Mouse (Mus musculus): ENCODE measurements around the gene Exosc5.

The Exosc5 gene

GRCm38 (mm10) chr7:25658657-25659472, at the start of gene Exosc5, which contains the start of gene Bckdha:
Gene Exosc5, plus strand, starts transcription at chr7:25659164.
Gene Bckdha, minus strand, starts transcription at chr7:25658981.
- DNase-seq (ENCODE audit: low spot score) = peak; percentile 97

GRCm38 (mm10) chr7:25610056-25610455, 48.9 kb upstream of the Exosc5 start:
- DNase-seq (ENCODE audit: low spot score) = no peak

DNA sequence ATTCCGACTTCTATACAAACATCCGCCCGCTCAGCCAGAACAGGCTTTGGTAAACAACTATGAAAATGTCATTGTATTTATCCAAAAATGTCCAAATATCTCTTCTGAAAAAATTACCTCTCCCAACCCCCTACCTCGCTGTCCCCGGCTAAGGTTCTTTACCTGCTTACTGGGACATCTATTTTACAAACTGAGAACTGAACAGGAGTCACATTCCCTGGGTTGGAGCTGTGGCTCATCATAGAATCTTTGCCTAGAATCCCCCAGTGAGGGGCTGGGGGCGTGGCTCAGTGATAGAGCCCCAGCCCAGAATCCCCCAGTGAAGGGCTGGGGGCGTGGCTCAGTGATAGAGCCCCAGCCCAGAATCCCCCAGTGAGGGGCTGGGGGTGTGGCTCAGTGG, 47.5 kb upstream of the Exosc5 start:
- no peak for DNase-seq (ENCODE audit: low spot score)

DNA sequence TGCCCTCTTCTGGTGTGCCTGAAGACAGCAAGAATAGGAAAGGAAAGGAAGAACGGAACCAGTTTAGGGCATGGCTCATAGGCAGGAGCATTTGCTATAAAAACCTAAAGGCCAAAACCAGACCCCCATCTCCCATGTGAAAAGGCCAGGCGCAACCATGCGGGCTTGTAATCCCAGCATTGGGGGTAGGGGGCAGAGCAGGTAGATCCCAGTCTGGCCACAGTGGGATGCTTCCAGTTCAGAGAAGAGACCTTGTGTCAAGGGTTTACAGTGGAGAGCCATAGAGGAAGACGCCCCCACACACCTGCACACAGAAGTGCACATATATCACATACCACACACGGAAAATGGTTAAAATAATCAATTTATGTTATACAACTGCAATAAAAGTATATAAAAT, 44.9 kb upstream of the Exosc5 start:
- no peak for DNase-seq (ENCODE audit: low spot score)

- no peak for DNase-seq (ENCODE audit: low spot score)
Observed at GRCm38 (mm10) chr7:25614831-25615705, 43.9 kb upstream of the Exosc5 start.

DNA sequence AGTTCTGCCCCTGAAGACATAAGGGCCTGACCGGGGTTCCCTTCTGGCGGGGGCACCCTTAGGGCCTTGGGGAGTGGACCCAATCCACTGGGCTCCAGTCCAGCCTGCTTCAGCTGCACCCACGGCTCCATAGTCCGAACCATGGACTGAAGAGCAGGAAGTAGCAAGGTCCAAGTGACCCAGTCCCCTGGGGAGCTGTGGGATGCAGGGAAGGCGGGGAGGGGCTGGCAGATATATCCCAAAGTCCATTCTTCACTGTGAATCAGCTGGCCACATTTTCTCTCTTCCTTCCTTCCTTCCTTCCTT, 43.3 kb upstream of the Exosc5 start, which contains the start of gene Erich4:
Gene Erich4, minus strand, starts transcription at position 187 of the 306 bp plus-strand sequence.
- DNase-seq (ENCODE audit: low spot score) = no peak

GRCm38 (mm10) chr7:25617376-25618160, 41.4 kb upstream of the Exosc5 start:
- no peak for DNase-seq (ENCODE audit: low spot score)

DNA sequence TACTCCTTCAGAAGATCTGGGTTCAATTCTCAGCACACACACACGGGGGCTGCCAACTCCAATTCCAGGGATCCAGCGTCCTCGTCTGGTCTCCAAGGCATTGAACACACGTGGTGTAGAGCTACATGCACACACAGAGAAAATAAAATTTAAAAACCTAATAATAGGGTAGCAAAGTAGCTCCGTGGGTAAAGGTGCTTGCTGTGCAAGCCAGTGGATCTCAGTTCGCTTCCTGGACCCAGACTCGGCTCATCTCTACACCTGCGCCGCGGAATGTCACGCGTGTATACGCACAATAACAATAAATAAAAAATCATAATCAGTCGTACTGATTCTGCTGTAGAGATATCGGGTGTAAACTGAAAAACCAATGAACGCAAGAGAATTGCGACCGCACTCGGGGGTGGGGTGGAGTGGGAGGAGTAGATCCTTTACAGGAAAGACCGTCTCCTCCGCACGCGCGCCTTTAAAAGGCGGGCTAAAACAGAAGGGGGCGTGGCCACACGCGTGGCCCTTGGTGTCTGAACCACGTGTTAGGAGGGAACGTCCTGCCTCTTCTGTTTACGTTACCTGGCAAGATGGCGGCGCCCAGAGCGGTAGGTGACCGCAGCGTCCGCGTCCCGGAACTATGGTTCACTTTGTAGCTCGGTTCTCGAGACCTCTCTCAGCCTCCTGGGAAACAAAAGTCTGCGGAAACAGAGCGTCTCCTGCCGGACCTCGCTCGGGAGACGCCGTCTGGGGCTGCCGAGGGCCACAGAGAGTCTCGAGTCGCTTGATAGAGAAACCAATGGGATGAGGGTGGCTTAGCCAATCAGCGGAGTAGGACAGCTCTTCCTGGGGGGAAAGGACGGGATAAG, 39.9 kb upstream of the Exosc5 start, which contains the start of gene Dmac2:
Gene Dmac2, plus strand, starts transcription at position 550 of the 857 bp plus-strand sequence.
- DNase-seq (ENCODE audit: low spot score) = peak; percentile 85

GRCm38 (mm10) chr7:25619722-25619991, 39.3 kb upstream of the Exosc5 start:
- DNase-seq (ENCODE audit: low spot score) = no peak

DNA sequence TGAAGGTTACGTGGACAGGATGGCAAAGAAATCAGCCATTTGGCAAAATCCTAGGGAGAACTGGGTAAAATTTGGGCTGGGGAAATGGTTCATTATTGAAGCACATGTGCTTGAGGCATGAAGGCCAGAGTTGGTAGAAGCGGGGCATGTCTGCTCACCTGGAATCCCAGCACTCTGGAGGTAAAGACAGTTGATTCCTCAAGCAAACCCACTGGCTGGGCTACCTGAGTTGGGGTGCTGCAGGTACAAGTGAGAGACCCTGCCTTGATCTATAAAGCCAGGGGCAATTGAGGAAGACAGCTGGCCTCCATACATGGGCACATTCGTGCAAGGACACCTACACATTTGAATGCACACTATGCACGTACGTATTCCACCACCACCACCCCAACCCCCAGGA, 38.9 kb upstream of the Exosc5 start:
- DNase-seq (ENCODE audit: low spot score) = no peak

GRCm38 (mm10) chr7:25620751-25621150, 38.2 kb upstream of the Exosc5 start:
- no peak for DNase-seq (ENCODE audit: low spot score)

DNA sequence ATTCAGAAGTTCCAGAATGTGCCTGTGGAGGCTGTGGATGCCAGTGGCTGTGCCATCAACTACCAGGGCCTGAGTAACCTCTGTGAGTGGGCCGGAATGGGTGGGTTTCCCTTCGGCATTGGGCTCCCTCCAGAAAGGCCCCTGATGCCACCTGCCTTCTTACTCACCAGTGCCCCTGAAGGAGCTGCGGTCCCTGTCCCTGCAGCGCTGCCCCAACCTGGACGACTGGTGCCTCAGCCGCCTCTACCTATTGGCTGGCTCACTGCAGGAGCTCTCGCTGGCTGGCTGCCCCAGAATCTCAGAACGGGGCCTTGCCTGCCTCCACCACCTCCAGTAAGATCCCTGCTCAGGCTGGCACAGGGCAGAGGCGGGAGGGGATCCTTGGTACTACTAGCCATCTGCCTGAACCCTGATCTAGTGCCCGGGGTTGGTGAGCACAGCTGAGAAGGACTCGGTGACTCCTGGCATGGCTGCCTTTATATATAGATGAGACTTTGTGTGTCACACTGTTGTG, 35.0 kb upstream of the Exosc5 start:
- DNase-seq (ENCODE audit: low spot score) = no peak

- no peak for DNase-seq (ENCODE audit: low spot score)
Observed at GRCm38 (mm10) chr7:25624851-25625250, 34.1 kb upstream of the Exosc5 start.

GRCm38 (mm10) chr7:25625594-25626250, 33.2 kb upstream of the Exosc5 start:
- DNase-seq (ENCODE audit: low spot score) = no peak

GRCm38 (mm10) chr7:25626509-25627430, 32.2 kb upstream of the Exosc5 start, which contains the start of gene B3gnt8:
Gene B3gnt8, plus strand, starts transcription at chr7:25626654.
- no peak for DNase-seq (ENCODE audit: low spot score)

GRCm38 (mm10) chr7:25627431-25628322, 31.3 kb upstream of the Exosc5 start:
- DNase-seq (ENCODE audit: low spot score) = no peak

GRCm38 (mm10) chr7:25628323-25628620, 30.7 kb upstream of the Exosc5 start:
- no peak for DNase-seq (ENCODE audit: low spot score)

DNA sequence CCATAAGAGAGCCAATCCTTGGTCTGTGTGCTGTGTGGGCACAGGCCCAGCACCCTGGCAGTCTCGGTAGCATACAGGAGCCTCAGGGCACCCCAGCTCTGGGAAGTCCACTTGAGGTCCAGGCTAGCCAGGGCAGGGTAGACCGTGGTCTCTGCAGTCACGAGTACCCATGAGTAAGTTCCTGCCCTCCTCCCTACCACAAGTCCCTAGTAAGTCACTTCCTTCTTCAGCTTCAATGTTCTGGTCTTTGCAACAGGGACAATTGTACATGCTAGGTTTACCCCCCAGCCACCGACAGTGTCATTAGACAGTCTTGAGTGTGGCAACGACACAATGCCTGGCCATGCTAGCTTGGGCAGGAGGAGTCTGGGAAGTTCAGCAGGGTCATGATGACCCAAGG, 26.3 kb upstream of the Exosc5 start:
- no peak for DNase-seq (ENCODE audit: low spot score)

GRCm38 (mm10) chr7:25636373-25636772, 22.6 kb upstream of the Exosc5 start:
- peak; percentile 44 for DNase-seq (ENCODE audit: low spot score)
